Mouse (Mus musculus): ENCODE results near the gene Col5a2. TPM values are rescaled to one million over a fixed set of nuclear protein-coding genes. Genes with fewer than 3 reads are reported as not detected.

The Col5a2 gene
- polyA plus RNA-seq, 1 experiment from 2014 or later, result 231 TPM

- H3K36me3 ChIP-seq (ENCODE audit: control insufficient read depth, insufficient read depth, low read length), result peaks cover 76% of the 10 kb centered on the region
- H3K27ac ChIP-seq (replicated peaks; ENCODE audit: low read depth, low read length), result no peak overlapping the region
- H3K27me3 ChIP-seq (replicated peaks; ENCODE audit: control insufficient read depth, insufficient read depth, low read length), result no peaks in the 10 kb centered on the region
- no peaks in the 10 kb centered on the region for H3K4me1 ChIP-seq (ENCODE audit: control insufficient read depth, insufficient read depth, low read length)
- no peak overlapping the region for H3K4me2 ChIP-seq (ENCODE audit: low read depth, low read length)
- DNase-seq (ENCODE audit: low spot score), result no peak
- no peak overlapping the region for H3K4me3 ChIP-seq (ENCODE audit: low read depth, low read length)
- H3K9ac ChIP-seq (ENCODE audit: low read depth, low read length), result no peak overlapping the region
- H3K9me3 ChIP-seq (ENCODE audit: control insufficient read depth, low read length), result no peaks in the 10 kb centered on the region
- ATAC-seq (ENCODE audit: low read depth), result no peak
- WGBS, result 100% methylated on average over 1 of the region's 1 CpGs
Observed at GRCm38 (mm10) chr1:45329149-45329548, 173.9 kb downstream of the Col5a2 start.

Other genes starting within 250 kb of the Col5a2 start
- gene Col3a1, start 191.7 kb downstream of the Col5a2 start, polyA plus RNA-seq (2014; fragmentation: Nextera tagmentation; extraction: Ambion mirVana), result 3,558 and 3,663 TPM in 2 replicates